Mouse (Mus musculus) forebrain, embryonic 15.5 days (tissue): ENCODE measurements at regions not wholly inside any gene's neighbourhood (a gene's known extent, or its start where the extent isn't known, plus 50 kb on each side); places are given as distances from the start of the nearest gene placed in this dataset.

Experiments
- ATAC-seq: fragments of 200-750 bp; cut with Nextera tagmentation; replicated peaks from 2 replicates; pipeline ENCODE4 v1.8.0; 2017; ENCODE audit warnings: mild to moderate bottlenecking, moderate TSS enrichment, moderate library complexity
- H3K27ac ChIP-seq: fragments of 300-500 bp; sonication (generic); replicated peaks from 2 replicates; pipeline ENCODE4 v1.5.1; 2015; ENCODE audit warnings: mild to moderate bottlenecking, inconsistent platforms
- H3K27me3 ChIP-seq: fragments of 300-500 bp; sonication (generic); 2 replicates; pipeline ENCODE4 v1.6.1; 2015; ENCODE audit warnings: inconsistent platforms
- H3K36me3 ChIP-seq: fragments of 300-500 bp; sonication (generic); 2 replicates; pipeline ENCODE4 v1.6.1; 2015; ENCODE audit warnings: mild to moderate bottlenecking, inconsistent platforms
- H3K4me1 ChIP-seq: fragments of 300-500 bp; sonication (generic); 2 replicates; pipeline ENCODE4 v1.6.1; 2015; ENCODE audit warnings: inconsistent platforms
- H3K4me2 ChIP-seq: fragments of 300-500 bp; sonication (generic); replicated peaks from 2 replicates; pipeline ENCODE4 v1.6.1; 2015; ENCODE audit warnings: mild to moderate bottlenecking, inconsistent platforms
- H3K4me3 ChIP-seq: fragments of 300-500 bp; sonication (generic); 2 replicates; pipeline ENCODE4 v1.5.1; 2015; ENCODE audit warnings: mild to moderate bottlenecking, inconsistent platforms
- H3K9ac ChIP-seq: fragments of 300-500 bp; sonication (generic); replicated peaks from 2 replicates; pipeline ENCODE4 v1.6.1; 2015; ENCODE audit warnings: mild to moderate bottlenecking, inconsistent platforms
- H3K9me3 ChIP-seq: fragments of 300-500 bp; sonication (generic); 2 replicates; pipeline ENCODE4 v1.6.1; 2016; ENCODE audit warnings: inconsistent platforms
- WGBS: fragments of 180-500 bp; shearing (Covaris S2); methylation state at CpG from one replicate; pipeline ENCODE4 v1.1.7; 2015; ENCODE audit warnings: mixed read lengths; 5-methylcytosine and 5-hydroxymethylcytosine counted together

DNA sequence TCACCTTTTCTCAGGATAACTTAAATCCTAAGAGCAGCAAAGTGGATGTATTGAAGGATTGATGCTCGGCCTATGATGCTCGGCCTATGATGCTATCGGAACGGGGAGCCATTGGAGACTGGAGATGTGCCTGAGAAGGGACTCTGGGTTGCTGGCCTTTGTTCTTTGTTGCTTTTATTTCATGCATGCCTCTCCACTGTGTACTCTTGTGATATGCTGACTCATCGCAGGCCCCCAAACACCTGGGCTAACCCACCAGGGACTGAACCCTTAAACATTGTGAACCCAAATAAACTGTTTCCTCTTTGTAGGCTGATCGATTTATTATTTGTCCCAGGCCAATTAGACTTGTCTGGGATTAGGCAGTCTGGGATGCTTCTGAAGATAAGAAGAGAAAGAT is 61.9 kb downstream of the Pdcl3 start:
- no peak for ATAC-seq
- 91% methylated on average over 6 of the region's 6 CpGs for WGBS
- Histone ChIP-seq H3K4me1 (no peaks in the 10 kb centered on the region), H3K27me3 (no peaks in the 10 kb centered on the region), H3K4me3 (no peak overlapping the region), H3K9me3 (no peaks in the 10 kb centered on the region), H3K36me3 (no peaks in the 10 kb centered on the region), H3K4me2 (no peak overlapping the region), H3K27ac (no peak overlapping the region), H3K9ac (no peak overlapping the region)

DNA sequence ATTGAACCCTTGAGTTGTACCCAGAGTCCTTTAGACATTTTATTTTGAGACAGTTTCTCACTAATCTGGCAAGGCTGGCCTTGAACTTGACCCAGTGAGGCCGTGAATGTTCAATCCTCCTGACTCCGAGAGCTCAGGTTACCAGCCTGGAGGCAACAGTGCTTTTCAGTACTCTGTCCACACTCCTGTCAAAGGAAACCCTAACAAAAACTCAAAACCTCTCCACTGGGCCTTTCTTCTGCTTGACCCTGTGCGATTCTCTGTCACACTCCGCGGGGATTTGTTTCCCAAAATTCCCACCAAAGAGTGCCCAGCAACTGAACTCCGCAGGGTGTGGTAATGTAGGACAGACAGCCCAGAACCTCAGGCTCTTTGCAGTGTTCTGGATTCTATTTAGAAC is 71.9 kb downstream of the Pdcl3 start:
- Histone ChIP-seq H3K27me3 (no peaks in the 10 kb centered on the region), H3K9ac (no peak overlapping the region), H3K9me3 (no peaks in the 10 kb centered on the region), H3K36me3 (no peaks in the 10 kb centered on the region), H3K4me3 (no peak overlapping the region), H3K27ac (no peak overlapping the region), H3K4me1 (no peaks in the 10 kb centered on the region), H3K4me2 (no peak overlapping the region)
- no peak for ATAC-seq
- 79% methylated on average over 6 of the region's 6 CpGs for WGBS

DNA sequence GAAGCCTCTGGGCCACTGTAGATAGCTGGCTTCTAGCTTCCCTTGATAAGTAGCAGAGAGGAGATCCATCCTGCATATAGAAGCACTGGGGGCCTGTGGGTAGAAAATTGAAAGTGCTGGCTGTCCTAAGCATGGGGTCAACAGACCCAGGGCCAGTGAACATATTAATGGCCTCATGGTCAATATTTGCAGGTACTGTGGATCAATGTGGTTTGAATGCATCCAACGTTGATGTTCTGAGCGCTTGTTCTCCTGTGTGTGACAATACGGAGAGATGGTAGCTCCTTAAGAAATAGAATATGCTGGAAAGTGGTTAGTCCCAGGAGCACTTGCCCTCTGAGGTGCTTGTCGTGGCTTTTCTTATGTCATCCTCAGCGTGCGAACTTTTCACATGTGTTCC is 77.1 kb downstream of the Pdcl3 start:
- Histone ChIP-seq H3K4me1 (no peaks in the 10 kb centered on the region), H3K4me2 (no peak overlapping the region)

DNA sequence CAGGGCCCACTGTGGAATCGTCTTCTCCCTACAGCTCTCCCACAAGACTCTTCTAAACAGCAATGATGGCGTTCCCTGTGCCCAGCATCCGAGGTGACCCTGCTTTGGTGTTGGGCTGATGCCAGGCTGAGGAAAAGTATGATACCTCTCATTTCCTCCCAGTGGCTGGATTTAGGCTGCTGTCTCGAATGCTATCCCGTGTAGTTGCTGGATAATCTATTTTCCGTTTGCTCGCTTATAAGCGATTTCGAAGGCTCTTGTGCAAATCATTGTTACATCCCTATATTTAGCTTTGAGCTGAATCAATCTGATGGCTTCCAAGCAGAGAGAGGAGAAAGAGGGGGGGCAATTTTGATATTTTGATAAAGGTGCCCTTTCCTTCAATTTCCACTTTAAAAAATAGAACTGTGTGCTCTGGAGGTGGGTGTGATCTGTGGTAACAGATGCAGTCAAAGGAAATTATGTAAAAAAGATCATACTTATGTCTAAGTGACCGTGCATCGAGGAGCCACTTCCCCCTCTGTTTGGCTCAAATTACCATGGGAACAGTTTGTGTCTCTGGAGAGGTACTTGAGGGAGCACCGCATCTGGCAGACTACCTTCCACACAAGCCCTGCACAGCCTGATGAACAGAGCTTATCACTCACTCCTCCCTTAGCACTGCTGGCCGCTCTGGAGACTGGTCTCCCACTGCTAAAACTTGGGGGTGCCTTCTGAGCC is 78.4 kb downstream of the Pdcl3 start:
- no peak for ATAC-seq
- Histone ChIP-seq H3K4me1 (no peaks in the 10 kb centered on the region), H3K36me3 (no peaks in the 10 kb centered on the region), H3K4me2 (no peak overlapping the region), H3K27ac (no peak overlapping the region), H3K9ac (no peak overlapping the region), H3K9me3 (no peaks in the 10 kb centered on the region), H3K4me3 (no peak overlapping the region), H3K27me3 (no peaks in the 10 kb centered on the region)
- 76% methylated on average over 13 of the region's 13 CpGs for WGBS

More for the DNA sequence above, 77.1 kb downstream of the Pdcl3 start:
- H3K4me3 ChIP-seq, result no peak overlapping the region
- no peak overlapping the region for H3K27ac ChIP-seq
- ATAC-seq, result no peak
- H3K36me3 ChIP-seq, result no peaks in the 10 kb centered on the region
- 94% methylated on average over 6 of the region's 6 CpGs for WGBS
- no peak overlapping the region for H3K9ac ChIP-seq
- H3K9me3 ChIP-seq, result no peaks in the 10 kb centered on the region
- no peaks in the 10 kb centered on the region for H3K27me3 ChIP-seq

DNA sequence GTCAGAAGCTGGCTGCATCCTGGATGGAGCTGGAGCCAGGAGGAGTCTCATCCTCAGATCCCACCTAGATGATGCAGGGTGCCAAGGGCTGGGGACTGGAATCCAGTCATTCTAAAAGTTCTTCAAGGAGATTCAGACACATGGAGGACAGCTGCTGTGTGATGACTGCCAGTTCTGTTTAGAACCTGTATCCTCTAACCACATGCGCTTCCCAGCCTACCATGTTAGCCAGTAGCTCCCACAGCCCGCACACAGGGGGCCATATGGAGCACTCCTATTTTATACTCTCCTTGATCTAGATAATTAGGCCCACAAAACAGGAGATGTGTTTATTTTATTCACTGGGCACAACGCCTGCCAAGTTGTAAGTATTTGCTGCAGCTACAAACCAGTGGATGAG is 79.4 kb downstream of the Pdcl3 start:
- no peak for ATAC-seq
- H3K27ac ChIP-seq, result no peak overlapping the region
- H3K4me3 ChIP-seq, result no peak overlapping the region
- no peak overlapping the region for H3K4me2 ChIP-seq
- H3K4me1 ChIP-seq, result no peaks in the 10 kb centered on the region
- H3K36me3 ChIP-seq, result no peaks in the 10 kb centered on the region
- no peaks in the 10 kb centered on the region for H3K27me3 ChIP-seq
- 88% methylated on average over 3 of the region's 3 CpGs for WGBS
- H3K9ac ChIP-seq, result no peak overlapping the region
- H3K9me3 ChIP-seq, result no peaks in the 10 kb centered on the region

DNA sequence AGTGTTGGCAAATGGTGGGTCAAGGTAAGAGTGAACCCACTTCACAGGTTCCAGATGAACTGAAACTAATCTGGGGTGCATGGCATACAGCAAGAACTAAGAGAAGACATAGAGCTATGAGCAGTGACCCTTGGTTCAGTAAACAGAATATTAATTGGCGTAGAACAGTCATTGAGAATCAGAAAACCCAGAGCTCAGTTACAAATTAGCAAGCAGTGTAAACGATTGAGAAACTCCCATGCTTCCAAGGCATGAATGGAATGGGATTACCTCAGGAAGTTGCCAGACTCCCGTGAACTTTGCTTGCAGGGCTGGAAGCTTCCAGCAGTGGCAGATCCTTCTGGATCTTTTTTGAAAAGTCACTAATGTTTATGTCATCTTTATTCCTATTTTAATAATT is 82.5 kb downstream of the Pdcl3 start:
- Histone ChIP-seq H3K27ac (no peak overlapping the region), H3K36me3 (no peaks in the 10 kb centered on the region), H3K4me3 (no peak overlapping the region), H3K4me1 (no peaks in the 10 kb centered on the region), H3K9me3 (no peaks in the 10 kb centered on the region), H3K9ac (no peak overlapping the region), H3K4me2 (no peak overlapping the region), H3K27me3 (no peaks in the 10 kb centered on the region)
- ATAC-seq, result no peak
- WGBS, result 42% methylated on average over 3 of the region's 3 CpGs

DNA sequence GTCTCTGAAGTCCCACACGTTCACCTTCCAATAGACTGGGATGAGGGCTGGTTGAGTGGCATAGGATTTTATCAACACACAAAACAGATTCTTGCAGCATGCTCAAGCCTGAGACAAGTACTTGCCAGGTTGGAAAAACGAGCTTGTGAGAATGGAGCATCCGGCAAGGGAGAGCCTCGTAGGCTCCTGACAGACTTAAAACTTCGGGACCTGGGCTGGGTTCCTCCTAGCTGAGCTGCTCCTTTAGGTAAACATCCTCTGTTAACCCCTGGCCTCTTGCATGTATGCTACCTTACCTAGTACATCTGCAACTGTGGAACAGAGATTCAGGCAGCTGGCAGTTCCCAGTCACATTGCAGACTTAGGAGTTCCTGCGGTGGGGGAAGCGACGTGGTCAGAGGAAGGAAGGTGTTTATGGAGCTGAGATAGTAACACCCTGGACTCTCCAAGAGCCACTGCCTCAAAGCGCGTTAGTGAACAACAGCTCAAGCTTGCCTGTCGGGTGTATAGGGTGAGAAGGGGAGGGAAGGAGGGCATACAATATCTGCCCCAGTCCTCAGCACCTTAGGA is 83.8 kb downstream of the Pdcl3 start:
- H3K4me1 ChIP-seq, result no peaks in the 10 kb centered on the region
- H3K4me3 ChIP-seq, result no peak overlapping the region
- no peak overlapping the region for H3K9ac ChIP-seq
- H3K4me2 ChIP-seq, result no peak overlapping the region
- H3K27ac ChIP-seq, result no peak overlapping the region
- no peaks in the 10 kb centered on the region for H3K9me3 ChIP-seq
- H3K36me3 ChIP-seq, result no peaks in the 10 kb centered on the region
- WGBS, result 71% methylated on average over 11 of the region's 11 CpGs
- no peaks in the 10 kb centered on the region for H3K27me3 ChIP-seq
- no peak for ATAC-seq

DNA sequence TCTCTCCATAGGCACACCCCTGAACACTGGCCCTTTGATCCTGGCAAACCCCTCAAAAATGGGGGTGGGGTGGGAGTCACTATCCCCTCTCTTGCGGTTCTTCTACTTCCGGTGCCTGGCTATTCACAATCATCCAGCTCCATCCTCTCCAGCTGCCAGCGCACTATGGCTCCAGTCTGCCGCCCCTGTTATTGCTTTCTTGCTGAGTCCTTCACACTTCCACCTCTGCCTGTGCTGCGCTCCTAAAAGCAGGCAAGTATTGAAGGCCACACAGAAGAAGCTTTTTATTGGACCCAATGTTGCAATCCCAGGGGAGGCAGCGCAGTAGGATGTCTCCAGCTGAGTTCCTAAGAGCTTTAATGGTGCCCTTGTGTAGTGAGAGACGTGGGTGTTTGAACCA is 84.3 kb downstream of the Pdcl3 start:
- Histone ChIP-seq H3K27me3 (no peaks in the 10 kb centered on the region), H3K9me3 (no peaks in the 10 kb centered on the region), H3K4me1 (no peaks in the 10 kb centered on the region), H3K27ac (no peak overlapping the region), H3K9ac (no peak overlapping the region), H3K4me3 (no peak overlapping the region), H3K36me3 (no peaks in the 10 kb centered on the region), H3K4me2 (no peak overlapping the region)
- ATAC-seq, result no peak
- whole genome bisulfite sequencing, result 45% methylated on average over 7 of the region's 7 CpGs

DNA sequence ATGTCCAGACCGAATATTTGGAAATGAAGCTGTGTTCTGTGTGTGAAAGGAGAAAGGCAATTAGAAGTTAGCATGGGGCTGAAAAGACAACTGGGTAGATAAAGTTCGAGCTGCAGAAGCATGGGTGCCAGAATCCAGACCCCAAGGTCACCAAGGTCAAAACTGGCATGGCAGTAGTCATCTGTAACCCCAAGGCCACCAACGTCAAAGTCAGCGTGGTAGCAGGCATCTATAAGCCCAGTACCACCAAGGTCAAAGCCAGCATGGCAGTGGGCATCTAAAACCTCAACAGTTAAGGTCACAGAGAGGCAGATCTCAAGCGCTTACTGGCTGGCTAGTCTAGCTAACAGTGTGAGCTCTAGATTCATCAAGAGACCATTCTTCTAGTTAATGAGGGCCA is 90.6 kb downstream of the Pdcl3 start:
- Histone ChIP-seq H3K4me3 (no peak overlapping the region), H3K27ac (no peak overlapping the region), H3K4me1 (no peaks in the 10 kb centered on the region), H3K27me3 (no peaks in the 10 kb centered on the region), H3K4me2 (no peak overlapping the region), H3K9me3 (no peaks in the 10 kb centered on the region), H3K9ac (no peak overlapping the region), H3K36me3 (no peaks in the 10 kb centered on the region)
- no peak for ATAC-seq
- 90% methylated on average over 5 of the region's 5 CpGs for WGBS

DNA sequence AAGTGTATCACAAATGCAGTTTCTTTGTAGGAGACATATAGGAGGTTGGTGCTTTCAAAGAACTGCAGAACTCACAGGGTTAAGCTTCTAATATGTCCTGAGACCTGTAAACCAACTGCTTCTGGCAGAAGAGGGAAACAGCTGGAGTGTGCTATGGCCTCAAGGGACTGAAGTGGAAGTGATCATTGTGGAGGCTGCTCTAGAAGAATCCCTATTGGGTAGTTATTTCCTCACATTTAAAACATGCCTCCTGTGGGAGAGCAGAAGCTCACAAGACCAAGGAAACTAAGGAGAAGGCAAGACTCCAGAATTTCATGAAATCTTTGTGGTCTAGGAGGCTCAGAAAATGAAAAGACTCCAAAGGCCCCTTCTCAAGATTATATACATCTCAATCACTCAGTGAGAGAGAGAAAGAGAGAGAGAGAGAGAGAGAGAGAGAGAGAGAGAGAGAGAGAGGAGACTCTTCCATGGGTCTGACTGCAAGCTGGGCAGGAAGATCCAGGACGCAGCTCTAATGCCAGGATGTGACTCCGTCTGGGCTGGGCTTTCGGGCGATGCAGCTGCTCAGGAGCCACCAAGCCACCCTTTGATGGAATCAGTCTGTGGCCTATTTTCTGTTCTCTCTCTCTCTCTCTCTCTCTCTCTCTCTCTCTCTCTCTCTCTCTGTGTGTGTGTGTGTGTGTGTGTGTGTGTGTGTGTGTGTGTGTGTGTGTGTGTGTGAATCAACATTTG is 93.3 kb downstream of the Pdcl3 start:
- Histone ChIP-seq H3K9ac (no peak overlapping the region), H3K36me3 (no peaks in the 10 kb centered on the region), H3K27ac (no peak overlapping the region), H3K27me3 (no peaks in the 10 kb centered on the region), H3K4me3 (no peak overlapping the region), H3K9me3 (no peaks in the 10 kb centered on the region), H3K4me2 (no peak overlapping the region), H3K4me1 (no peaks in the 10 kb centered on the region)
- ATAC-seq, result no peak
- 91% methylated on average over 4 of the region's 4 CpGs for WGBS

DNA sequence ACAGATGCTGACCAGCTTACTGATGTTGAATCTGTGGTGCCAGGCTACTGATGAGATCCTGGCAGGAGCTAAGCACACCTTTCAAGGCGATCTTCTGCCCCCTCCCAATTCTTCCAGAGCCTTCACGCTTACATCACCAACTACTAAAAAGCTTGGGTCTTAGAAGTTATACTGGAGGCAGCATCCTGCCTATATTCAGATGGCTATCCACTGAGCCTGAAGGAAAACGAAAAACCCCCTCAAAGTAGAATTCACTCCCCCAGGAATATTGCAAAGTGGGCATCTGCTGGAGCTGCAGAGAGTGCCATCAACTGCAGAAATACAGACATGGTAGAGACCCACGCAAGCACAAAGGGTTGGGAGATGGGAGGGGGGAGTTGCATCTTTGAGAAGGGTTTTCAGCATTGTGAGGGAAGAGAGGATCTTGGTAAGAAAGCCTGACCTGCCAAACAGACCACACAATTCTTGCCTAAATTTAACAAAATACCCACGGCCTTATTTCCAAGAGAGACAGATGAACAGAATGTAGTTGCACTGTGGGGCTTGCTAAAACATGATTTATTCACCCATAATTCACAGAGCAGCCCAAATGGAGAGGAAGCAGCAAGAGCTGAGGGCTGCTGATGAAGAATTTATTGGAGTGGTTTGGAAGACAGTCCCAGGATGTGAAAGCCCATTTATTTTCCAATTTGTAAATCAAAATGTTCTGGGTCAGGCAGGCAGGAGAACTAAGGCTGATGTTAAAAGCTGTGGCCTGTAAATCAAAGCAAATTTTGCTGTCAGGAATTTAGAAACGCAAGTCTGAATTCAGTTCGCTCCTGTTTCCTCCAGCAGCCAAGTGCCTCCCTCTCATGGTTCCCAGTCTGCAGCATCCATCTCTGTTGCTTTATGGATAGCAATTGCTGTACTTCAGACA is 98.8 kb downstream of the Pdcl3 start:
- ATAC-seq, result no peak
- 86% methylated on average over 7 of the region's 7 CpGs for WGBS
- no peak overlapping the region for H3K4me3 ChIP-seq
- H3K27me3 ChIP-seq, result no peaks in the 10 kb centered on the region
- H3K9ac ChIP-seq, result no peak overlapping the region
- peaks cover 8% of the 10 kb centered on the region for H3K4me1 ChIP-seq
- H3K9me3 ChIP-seq, result no peaks in the 10 kb centered on the region
- no peaks in the 10 kb centered on the region for H3K36me3 ChIP-seq
- no peak overlapping the region for H3K27ac ChIP-seq
- H3K4me2 ChIP-seq, result no peak overlapping the region

DNA sequence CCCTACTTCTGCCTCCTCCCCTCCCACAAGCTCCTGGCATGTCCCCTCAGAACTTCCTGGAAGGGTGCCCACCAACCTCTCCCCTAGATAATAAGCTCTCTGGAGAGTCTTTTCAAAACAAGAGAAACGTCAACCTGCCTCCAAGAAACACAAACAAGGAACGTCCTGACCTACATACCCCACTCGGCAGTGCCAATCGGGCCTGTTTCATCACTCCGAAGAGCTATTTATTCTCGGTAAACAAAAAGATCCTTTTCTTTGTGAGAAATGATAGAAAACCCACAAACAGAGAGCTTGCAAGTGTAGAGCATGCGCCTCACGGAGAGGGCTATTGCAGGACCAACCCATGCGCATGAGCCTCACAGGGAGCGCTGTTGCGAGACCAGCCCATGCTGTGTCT is 100.9 kb downstream of the Pdcl3 start:
- Histone ChIP-seq H3K27ac (no peak overlapping the region), H3K4me3 (no peak overlapping the region), H3K27me3 (no peaks in the 10 kb centered on the region), H3K9ac (no peak overlapping the region), H3K4me2 (no peak overlapping the region), H3K36me3 (no peaks in the 10 kb centered on the region), H3K4me1 (peaks cover 8% of the 10 kb centered on the region), H3K9me3 (no peaks in the 10 kb centered on the region)
- WGBS, result 57% methylated on average over 11 of the region's 11 CpGs
- ATAC-seq, result no peak
